Mouse (Mus musculus) hindlimb bud, embryonic 11.5 days (tissue): ENCODE results near the gene Kcnj6.
A peak's percentile ranks its signal among the peaks of the same experiment; 100 is the strongest.

ENCODE experiments used
- DNase-seq: peaks from one replicate; pipeline ENCODE4 v3.0.0-alpha.2; 2012; ENCODE audit warnings: low read depth, low spot score; ENCODE audit errors: extremely low spot score

Gene Kcnj6

DNA sequence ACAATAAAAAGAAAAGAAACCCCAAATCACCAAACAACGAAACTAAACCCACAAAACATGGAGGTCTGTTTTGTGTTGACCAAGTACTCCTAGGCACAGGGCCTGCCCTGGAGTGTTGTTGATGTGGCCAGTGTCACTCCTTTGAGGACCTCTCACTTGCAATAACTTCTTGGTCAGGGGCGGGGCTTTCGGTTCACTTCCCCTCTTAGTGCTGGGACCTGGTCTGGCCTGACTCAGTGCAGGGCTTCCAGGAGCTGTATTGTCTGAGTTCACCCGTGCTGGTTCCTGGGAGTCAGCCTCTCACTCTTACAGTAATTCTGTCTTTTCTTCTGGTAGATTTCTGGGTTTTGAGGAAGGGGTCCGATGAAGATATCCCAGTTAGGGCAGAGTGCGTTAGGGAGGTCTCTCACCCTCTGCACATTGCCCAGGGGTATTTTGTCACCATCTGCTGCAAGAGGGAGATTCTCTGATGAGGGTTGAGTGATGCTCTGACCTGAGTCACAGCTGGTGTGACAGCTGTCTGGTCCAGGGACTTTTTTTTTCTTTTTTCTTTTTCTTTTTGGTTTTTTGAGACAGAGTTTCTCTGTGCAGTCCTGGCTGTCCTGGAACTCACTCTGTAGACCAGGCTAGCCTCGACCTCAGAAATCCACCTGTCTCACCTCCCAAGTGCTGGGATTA, 276.9 kb downstream of the Kcnj6 start:
- no peak for DNase-seq

DNA sequence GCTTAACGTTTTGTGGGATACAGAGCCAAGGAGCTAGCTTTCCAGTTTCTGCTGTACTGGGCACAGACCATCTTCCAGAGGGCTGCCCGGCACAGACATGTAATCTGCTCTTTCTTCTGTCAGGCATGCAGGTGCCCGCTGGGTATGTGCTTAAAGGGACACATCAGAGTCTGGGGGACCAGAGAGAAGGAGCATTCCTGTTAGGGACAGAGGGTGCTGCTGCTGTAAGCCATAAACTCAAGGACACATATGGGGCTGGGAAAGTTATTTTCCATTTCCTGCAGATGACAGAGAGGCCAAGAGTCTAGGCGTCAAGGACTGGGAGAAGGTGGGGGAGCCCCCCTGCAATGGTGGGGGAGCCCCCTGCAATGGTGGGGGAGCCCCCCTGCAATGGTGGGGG, 278.0 kb downstream of the Kcnj6 start:
- no peak for DNase-seq

DNA sequence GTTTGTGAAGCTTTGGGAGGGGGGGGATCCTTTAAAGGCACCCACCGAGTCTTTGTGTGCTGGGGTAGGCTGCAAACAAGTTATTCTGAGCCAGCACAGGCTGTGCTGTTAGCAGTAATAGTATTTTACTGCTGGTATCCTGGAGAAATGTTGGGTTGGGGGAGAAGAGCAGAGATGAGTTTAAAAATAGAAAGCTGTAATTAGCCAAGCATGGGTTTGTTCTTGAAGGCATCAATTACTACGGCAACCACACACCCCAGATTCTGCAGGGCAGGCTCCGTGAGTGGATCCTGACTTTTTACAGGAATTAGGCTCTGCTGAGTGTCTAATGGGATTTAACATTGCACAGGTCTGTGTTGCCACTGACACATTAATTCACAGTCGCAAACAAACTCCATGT, 278.6 kb downstream of the Kcnj6 start:
- no peak for DNase-seq

DNA sequence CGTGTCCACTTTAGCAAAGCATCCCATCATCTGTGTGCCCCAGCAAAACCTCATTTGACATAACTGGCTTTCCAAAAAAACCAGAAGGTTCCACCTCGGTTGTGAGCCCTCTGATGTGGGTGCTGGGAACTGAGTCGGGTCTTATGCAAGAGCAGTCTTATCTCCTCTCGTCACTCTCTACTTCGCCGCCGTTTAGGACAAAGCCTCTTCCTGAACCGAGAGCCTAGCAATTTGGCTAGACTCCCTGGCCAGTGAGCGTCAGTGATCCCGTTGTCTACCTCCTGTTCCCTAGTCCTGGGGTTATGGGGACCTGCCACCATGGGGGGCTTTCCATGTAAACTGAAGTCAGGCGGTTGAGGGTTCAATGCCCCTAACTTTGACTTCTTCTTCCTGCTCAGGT, 280.4 kb downstream of the Kcnj6 start:
- no peak for DNase-seq

DNA sequence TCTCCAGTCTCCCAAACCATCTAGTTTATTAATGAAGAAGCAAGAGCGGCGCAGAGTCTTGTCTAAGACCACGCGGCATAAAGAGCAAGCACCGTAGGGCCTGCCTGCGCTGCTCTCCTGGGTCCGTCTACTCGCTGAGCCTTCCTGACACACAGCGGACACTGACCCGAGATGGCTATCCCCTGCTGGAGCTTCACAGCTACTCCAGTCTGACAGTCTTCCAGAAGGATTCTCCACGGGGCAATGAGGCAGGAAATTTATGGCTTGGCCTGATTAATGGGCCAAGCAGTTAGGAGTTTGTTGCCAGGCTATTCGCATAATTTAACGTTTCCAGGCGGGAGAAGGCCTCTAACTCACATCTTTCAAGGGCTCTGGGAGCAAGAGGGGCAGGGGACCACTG, 283.0 kb downstream of the Kcnj6 start:
- DNase-seq, result no peak

DNA sequence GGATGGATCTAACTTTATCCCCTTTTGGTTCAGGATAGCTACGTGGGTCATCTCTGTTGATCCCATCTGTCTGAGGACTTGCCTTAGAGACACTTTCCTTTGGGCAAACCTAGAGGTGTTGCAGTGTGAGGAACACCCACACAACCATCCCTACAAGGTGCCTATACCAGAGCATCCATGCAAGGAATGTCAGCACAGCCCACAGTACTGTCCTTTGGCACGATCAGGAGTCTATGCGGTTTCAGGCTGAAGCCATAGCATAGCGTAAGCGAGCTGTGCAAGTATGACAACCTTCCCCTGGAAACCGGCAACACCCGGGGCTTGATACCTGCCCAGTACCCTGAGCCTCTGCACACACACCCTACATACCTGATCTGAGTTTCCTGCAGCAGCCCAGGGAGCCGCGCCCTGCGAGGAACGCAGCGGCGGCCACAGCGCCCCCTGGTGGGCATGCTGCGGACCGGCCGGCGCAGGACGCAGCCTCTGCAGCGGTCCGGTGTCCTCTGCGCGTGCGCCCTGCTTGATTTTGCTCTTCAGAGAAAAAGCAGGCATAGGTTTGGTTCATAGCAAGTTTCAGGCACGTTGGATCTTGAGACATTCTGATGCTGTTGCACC, 283.9 kb downstream of the Kcnj6 start:
- peak; percentile 37 for DNase-seq

DNA sequence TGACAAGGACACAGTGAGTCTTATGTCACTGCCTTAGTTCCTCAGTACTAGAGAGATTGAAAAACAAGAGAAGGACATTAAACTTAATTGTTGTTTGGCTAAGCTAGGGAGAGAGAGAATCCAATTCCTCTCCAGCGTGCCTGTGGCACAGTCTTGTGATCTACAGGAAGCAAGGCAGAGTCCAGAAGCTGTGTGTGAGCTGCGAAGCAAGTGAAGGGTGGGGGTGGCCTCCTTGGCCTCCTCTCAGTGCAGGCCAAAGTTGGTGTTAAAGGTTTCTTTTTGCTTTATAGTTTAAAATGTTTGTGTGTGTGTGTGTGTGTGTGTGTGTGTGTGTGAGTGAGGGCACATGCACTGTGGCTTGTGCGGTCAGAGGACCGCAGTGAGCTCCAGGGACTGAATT, 295.5 kb downstream of the Kcnj6 start:
- no peak for DNase-seq

DNA sequence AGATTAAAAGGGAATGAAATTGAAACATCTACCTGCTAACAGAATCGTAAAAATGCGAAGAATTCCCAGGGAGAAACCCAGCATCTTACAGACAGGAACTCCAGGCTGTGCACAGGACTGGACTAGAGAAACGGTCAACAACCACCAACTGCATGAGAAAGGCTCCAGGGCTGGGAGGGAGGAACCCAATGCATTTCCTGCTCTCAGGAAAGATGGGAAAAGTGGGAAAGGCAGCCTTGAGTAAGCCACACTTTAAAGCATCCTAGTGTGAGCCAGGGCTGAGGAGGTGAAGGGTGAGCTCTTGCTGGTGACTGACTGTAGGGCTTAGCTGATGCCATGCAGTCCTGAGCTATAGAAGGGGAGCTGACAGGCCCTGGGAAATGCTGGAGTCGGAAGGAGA, 296.4 kb downstream of the Kcnj6 start:
- DNase-seq, result no peak
